Mouse (Mus musculus) megakaryocyte, embryonic 14.5 days (primary cell): ENCODE data around the gene Ctsd.

Experiments
- FLI1 ChIP-seq: IDR thresholded peaks from 2 replicates; pipeline ENCODE4 v1.6.1; 2012; ENCODE audit warnings: low read length, inconsistent platforms, mixed read lengths
- GATA1 ChIP-seq: IDR thresholded peaks from 3 replicates; pipeline ENCODE4 v1.6.1; 2012; ENCODE audit warnings: mixed read lengths, low read length, inconsistent platforms, borderline replicate concordance

- no peak for TF ChIP-seq FLI1
- TF ChIP-seq GATA1 = no peak
Measured at GRCm38 (mm10) chr7:142368856-142369255, 19.0 kb downstream of the Ctsd start.
